Mouse (Mus musculus): ENCODE measurements around the gene Rnase13.

The Rnase13 gene

DNA sequence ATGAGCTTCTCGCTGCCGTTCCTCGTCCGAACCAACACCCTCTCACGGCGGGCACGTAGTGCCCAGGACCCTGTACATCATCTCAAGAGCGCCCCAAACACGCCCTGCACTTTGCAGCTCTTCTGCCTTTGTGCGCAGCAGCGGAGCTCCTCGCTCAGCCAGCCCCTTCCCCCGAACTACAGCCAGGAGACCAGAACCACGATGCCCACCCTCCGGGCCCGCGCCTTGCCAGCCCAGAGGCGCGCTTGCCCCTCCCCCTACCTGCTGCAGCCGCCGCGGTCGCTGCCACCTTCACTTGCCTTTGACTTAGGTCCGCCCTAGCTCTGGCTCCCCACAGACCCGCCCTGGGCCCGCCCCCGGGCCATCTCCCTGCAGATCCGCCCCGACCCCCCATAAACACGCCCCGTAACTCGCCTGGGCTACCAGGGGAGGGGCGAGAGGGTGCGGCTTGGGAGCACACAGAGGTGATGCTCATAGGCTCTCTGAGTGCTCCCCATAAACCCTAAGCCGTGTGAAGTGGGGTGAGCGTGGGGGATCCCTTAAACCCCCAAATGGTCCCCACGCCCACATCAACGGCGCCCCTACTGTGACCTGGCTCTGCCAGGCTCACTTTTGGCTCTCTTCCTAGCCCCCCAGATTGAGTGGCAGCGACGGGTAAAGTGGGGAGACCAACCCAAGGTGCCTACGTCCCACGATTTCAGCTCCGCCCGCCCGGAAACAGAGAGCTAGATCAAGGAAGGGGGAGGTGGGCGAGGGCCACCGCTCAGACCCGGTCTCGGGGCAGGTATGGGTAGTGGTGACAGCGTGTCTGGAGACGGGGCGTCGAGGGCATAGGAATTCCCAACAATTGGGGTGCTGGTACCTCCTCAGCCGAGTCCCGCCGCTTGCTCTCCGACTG, 9.3 kb downstream of the Rnase13 start:
- DNase-seq, result peak; percentile 94 to 98

DNA sequence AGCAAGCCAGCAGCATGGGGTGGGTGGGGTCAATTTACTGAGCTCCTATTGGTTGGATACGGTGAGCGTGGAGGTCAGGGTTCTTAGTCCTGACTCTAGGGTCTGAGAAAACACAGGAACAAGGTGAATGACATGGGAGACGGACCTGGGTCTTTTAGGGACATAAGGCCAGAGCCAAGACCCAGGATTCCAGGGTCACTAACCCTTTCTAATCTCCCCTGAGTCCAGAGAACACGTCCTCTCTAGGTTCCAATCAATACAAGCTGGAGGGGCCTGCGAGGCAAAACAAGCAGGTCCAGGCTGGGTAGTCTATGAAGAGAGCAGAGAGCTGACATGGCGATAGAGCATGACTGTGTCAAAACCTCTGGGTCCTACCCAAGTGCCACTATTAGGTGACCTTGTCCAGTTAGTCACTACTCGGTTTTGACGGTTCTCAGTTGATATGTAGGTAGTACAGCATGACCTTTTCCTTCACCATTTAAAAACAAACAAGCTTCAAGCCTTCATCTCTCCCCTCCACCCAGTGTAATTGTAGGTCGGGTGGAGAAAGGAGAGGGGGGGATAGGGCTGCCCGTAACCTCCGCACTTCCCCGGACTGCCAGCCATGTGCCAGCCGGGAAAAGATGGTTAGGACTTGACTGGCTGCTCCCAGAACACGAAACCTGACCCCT, 10.0 kb downstream of the Rnase13 start:
- no peak for DNase-seq

DNA sequence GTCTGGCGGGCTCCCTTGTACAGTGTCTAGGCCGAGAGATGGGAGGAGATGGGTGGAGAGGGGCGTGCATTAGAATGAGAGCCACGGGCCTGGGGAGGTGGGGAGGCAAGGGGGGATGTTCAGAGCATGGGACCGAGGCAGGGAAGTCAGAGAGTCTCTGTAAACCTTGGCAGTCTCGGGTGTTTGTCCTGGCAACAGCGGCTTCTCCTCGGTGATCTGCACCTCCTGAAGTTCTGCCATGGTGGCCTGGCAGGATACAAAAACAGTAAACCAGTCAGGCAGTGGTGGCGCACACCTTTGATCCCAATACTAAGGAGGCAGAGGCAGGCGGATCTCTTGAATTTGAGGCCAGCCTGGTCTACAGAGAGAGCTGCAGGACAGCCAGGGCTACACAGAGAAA, 11.3 kb downstream of the Rnase13 start:
- no peak for DNase-seq

DNA sequence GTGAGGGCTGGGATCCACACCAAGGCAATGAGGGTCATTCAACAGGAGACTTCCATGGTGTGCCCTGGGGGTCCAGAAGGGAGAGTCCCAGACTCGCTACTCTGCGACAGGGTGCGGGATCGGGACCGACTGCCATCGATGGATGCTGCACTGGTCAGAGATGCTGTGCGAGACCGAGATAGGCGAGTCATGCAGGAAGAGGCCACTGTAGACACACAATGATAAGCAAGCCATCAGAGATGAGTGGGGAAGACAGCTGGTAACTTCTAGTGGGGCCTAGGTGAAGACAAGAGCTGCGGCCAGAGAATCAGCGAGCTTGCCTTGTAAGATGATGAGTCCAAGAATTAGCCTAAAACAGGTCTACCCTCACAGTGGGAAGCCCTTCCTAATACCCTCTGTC, 16.5 kb downstream of the Rnase13 start:
- no peak for DNase-seq

DNA sequence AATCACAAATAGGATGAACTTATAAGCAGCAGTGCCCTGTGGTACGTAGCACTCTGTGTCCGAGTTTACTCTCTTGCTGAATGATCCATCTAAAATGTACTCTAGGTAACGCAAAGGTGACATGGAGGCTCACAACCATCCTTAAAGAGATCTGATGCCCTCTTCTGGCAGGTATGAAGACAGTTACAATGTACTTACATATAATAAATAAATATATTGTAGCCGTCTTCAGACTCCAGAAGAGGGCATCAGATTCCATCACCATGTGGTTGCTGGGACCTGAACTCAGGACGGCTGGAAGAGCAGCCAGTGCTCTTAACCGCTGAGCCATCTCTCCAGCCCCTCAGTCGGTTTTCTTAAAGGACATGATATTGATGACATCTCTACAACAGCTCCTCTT, 17.9 kb downstream of the Rnase13 start:
- no peak for DNase-seq

DNA sequence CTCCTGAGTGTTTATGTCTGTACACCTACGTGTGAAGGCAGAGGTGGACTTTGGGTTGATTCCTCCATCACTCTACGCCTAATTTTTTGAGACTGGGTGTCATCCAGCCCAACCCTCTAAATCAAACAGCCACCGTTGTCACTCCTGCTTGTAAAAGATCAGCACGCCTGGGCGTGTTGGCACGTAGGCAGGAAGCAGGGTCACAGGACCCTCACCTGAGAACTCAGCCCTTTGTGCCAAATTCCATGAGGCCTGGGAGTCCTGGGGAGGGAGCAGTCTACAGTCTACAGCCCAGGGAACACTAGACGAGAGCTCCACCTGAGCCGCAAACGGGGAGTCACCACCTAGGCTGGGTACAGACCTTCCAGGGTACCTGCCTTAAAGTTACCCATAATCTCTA, 18.8 kb downstream of the Rnase13 start:
- no peak for DNase-seq

DNA sequence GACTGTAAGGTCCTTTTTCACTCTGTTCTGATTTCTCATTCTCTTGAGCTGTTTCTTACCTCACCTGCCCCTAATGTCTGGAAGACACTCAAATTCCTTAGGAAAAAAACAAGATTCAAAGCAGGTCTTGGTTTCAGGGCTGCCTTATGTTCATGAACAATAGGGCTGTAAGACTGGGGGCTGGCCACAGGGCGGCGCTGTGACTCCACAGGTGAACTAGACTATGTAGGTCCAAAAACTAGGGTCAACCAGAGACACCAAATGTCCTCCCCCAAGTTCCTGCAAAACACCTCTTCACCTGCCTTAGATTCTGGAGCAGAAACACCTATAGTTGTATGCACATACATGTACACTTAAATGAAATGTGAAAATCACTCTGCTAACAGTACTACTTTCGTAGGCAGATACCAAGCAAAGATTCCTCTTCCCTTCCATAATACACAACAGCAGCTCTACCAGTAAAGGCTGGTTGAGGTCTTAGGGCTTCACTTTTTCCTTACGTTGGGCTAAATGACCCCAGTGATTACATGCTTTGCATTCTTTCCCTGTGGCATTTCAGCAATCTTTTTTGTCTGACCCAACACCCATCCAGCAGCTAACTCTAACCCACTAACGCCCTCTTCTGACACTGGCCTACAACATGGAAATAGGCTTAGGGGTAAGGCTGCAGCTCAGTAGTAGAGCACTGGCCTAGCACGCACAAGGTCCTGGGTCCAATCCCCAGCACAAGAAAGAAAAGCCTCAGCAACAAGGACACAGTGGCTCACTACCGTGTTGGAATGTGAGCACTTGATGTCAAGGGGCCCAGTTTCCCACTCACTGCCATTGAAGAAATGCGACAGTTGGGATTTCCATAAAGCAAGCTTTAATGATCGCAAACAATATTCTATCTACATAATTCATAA, 19.5 kb downstream of the Rnase13 start:
- peak; percentile 72 to 79 for DNase-seq

DNA sequence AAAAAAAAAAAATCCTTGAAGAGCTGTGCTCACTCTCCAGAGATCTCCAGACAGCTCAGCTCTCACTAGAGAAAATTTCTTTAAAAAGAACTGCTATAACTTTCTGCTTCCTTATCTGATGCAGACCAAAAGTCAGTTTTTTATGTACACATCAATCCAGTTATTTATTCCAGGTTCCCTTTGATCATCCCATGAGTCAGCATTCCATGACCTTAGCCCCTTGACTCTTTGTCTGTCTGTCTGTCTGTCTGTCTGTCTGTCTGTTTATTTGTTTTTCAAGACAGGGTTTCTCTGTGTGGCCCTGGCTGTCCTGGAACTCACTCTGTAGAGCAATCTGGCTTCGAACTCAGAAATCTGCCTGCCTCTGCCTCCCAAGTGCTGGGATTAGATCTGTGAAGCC, 23.2 kb downstream of the Rnase13 start:
- DNase-seq, result no peak

DNA sequence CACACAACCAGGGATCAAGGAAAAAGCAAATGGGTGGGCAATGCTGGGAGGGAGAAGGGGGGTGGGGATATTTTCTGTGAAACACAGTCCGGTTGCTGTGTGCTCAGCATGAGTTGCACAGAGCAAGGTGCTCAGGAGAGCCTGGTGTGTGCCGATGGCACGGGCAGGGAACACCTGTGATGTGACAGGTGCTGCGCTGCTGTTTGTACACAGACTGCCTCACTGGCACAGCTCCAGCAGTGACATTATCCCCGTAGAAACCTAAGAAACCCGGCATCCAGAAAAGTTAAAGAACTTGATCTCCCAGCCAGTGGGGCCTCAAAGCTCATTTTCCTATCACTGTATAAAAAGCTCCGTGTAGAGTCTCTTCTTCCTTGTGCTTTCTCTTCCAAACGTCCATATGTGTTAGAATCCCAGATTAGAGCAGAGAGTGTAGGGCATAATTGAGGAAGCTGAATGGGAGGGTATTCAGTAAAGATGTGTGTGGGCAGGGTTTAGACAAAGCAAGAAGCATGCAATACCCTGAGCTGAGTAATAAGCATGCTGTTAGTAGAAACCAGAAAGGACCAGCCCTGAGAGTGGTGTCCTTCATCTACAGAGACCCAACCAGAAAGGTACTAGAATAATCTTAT, 25.9 kb downstream of the Rnase13 start:
- DNase-seq, result no peak

DNA sequence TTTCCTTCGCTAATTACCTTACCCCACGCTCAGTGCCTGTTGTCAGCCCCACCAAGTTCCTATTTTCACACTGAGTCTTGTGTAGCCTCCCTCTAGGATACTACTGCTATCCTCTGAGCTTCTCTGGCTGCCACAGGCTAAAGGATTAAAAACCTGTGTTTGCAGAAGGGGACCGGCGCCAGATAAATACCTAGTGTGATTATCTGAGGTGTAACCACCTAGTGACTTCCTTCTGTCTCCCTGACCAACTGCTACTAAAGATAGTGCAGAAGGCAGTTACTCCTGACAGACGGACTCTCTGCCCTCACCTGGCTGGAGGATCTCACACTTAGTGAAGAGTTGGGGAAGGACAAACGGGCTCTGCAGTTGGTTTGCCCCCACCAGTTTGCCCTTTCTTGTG, 26.6 kb downstream of the Rnase13 start:
- no peak for DNase-seq

DNA sequence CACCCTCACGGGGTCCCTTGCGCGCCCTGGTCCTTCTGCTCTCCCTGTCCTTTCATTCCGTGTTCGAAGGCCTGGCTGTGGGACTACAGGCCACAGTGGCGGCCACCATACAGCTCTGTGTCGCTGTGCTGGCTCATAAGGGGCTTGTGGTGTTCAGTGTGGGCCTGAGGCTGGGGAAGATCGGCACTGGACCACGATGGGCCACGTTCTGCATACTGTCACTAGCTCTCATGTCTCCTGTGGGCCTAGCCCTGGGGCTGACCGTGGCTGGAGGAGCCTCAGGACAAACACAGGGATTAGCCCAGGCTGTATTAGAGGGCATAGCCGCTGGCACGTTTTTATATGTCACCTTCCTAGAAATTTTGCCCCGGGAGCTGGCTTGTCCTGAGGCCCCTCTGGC, 27.5 kb downstream of the Rnase13 start:
- no peak for DNase-seq

DNA sequence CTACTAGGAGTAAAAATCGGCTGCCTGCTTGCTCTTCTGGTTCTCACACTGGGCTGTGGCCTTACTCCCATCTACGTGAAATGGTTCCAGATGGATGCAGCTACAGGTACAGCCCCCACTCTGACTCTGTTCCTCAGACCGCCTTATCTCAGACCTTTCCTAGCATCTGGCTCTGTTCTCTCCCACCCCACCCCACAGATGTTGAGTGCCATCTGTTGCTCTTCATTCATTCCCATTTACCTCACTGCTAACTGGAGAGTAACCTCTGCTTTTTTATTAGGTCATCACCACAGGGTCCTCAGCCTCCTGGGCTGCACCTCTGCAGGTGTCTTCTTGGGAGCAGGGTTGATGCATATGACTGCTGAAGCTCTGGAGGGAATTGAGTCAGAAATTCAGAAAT, 28.8 kb downstream of the Rnase13 start:
- no peak for DNase-seq

DNA sequence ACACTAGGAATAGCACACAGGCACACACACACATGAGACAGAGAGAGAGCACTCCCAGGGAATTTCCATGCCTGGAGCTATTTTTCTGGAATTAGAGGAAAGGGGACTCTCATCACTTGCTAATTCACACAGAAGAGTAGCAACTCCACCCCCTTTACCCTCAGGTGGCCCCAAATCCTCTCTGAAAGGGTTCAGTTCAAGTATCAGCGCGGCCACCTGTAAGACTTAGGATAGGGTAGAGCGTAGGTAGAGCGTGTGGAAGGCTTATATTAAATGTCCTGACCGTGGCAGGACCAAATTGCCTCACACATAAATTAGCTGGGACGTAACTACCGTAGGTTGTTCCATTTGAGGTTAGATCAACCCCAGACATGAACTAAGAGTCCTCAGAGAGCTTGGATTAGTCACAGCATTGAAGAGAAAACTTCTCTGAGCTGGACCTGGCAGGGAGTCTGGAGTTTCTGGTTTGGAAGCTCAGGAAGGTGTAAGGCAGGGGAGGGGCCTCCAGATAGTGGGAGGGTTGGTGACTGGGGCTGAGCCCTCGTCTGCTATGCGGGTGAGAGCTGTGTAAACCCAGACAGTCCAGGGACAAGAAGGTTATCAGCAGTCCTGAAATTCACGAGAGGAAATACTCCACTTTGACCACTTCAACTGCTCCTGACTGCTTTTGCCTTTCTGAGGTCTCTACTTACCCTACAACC, 29.3 kb downstream of the Rnase13 start:
- DNase-seq, result no peak

DNA sequence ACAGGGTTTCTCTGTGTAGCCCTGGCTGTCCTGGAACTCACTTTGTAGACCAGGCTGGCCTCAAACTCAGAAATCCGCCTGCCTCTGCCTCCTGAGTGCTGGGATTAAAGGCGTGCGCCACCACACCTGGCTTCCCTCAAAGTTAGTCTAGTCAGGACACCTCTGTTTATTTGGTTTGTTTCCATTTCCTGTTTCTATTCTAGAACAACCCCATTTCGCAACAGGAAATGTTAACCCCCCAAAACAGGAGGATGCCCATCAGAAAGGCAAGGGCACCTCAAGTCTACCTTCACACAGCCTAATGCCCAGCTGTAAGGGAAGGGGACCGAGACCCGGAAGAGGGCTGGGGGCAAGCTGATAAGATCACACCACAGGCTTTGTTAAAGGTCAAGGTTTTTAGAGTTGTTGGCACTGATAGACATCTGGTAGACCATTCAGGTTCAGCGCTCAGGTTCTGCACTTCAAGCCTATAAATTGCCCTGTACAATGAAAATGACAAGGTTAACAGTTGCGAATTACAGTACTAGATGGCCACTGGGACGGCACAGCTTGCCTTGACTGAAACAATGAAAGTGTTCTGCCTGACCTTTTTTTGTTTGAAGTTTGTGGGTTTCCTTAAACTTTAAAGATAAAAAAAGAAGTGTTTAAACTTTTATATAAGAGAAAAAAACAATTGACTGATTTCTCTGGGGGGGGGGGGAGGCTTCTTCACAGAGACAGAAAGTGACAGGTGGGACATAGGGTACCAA, 30.2 kb downstream of the Rnase13 start, which contains the start of gene Slc39a2:
Slc39a2 (plus strand) TSS at position 699 of the 749 bp plus-strand sequence.
- DNase-seq, result no peak

DNA sequence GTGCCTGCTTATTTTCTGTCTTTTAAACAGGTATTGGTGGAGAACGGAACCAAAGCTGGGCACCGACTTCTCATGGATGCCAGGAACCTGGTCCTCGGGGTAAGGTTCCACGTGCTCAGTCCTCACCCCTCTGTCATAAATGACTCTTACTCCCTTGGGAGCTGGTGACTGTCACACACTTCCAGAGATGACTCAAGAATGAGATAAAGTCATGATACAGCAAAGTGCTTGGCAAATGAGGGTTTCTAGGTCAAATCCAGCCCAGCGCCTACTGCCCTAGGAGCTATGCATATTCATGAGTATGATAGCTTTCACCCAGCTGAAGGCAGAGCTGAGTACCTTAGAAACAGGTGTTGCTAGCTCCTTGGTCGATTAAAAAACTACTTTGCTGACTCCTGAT, 32.7 kb downstream of the Rnase13 start:
- DNase-seq, result no peak

DNA sequence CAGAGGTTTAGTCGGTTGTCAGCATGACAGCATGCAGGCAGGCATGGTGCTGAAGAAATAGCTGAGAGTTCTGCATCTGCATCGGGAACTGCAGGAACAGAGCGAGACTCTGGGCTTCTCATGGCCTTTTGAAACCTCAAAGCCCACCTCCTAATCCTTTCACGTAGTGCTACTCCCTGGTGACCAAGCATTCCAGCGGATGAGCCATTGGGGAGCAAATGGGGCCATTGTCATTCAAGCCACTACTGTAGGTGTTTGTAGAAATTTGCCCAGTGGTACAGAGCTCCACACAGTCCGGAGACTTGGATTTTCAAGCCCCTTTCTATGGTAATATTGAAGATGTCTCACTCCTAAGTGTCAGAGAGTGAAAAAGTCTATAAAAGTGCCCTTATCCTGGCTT, 36.5 kb downstream of the Rnase13 start:
- DNase-seq, result no peak

DNA sequence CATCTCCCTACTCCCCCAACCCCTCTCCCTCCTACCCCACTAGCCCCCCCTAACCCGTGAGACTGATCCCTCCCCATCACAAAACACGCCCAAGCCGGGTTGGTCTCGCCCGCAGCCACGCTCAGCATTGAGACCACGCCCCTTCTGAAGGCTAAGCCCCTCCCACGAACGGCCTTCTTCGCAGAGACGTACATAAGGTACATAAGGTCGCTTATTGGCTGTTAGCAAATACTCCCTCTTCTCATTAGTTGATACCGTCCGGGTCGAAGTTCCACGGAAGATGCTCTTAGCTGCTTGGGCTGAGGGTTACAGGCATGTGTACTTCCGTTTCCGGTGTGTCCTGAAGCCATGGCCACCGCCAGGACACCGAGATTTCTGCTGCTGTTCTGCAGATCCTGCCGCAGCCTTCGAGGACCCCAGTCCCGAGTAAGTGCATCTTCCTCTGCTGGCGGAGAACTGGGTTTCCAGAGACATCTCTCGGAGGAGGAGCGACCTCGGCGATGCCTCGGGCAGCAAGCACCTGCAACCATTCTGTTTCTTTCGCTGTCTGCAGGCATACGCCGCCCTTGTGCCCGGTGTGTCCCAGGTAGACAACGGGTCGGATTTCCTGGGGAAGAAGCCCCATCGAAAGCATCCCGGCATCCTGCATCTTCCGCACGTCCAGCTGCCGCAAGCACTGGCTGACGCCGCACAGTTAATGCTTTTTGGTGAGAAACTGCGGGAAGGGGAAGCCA, 37.8 kb downstream of the Rnase13 start, which contains the start of gene Mettl17:
Mettl17 (plus strand) TSS at position 245 of the 734 bp plus-strand sequence.
- peak; percentile 93 to 95 for DNase-seq

DNA sequence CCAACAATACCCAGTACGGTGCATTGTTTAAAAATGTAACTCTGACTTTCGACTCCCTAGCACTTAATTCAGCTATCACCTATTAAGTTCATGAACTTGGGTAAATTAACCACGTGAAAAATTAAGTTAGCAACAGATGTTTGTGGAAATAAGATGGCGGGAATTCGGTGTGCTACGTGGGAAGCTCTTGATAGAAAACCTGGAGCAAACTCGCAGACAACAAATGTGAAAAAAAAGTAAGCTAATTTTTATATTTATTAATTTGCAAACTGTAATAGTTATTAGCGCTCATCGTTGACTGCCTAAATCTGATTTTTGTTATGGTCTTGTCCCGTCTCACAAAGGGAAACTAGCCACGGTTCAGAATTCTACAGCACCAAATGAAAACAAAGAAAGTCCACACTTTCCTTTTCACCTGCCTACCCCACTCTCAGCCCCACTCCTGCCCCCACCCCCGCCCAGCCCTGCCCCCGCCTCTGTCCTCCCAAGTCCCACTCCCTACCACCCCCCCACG, 38.5 kb downstream of the Rnase13 start:
- DNase-seq, result no peak

DNA sequence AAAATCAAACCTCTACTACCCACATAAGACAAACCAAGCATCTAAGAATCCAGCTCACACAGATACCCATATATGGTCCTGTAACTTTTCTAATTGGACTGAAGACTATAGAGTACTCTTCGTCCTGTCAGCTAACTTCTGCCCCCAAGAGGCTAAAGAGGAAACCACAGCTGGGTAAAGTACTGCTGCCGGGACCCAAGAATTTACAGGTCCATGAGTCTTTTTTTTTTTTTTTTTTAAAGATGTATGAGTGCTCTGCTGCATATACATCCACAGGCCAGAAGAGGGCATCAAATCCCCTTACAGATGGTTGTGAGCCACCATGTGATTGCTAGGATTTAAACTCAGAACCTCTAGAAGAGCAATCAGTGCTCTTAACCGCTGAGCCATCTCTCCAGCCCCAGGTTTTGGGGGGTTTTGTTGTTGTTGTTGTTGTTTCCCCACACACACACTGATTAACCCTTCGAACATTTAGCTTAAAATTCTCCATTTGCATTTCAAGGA, 39.0 kb downstream of the Rnase13 start:
- DNase-seq, result peak; percentile 76 to 77

DNA sequence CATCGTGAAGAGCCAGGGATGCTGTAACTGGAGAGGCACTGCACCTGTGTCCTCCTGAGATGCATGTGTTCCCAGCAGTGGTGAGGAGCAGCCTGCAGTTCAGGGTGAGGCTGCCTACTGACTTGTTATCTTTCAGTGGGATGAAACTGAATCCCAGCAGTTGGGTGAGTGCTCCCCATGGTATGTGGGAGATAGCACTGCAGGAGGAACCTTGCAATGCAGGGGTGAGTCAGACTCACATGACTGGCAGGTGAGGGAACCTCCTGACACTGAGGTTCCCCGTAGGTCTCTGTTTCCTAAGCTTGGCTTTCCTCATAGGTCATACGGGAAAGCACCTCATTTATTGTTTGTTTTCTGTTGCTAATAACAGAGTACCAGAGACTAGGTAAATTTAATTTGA, 45.1 kb downstream of the Rnase13 start:
- no peak for DNase-seq
